Mouse (Mus musculus): ENCODE results near the gene Dlg2.

Dlg2 gene

GRCm38 (mm10) chr7:92105956-92106355 is 1629.5 kb downstream of the Dlg2 start:
- DNase-seq, result peak; percentile 71 to 76

DNA sequence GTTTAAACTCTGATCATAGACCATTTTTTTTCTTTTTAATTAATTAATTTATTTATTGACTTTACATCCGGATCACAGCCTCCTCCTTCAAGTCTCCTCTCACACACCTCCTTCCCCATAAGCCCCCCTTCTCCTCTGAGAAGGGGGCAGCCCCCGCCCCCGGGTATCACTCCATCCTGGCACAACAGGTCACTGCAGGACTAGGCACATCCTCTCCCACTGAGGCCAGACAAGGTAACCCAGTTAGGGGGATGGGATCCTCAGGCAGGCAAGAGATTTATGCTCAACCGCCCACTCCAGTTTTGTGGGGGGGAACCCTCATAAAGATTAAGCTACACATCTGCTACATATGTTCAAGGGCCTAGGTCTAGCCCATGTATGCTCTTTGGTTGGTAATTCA is 1636.6 kb downstream of the Dlg2 start:
- DNase-seq, result no peak

- DNase-seq, result no peak
Measured at GRCm38 (mm10) chr7:92115237-92115871, 1638.9 kb downstream of the Dlg2 start.

- no peak for DNase-seq
Measured at GRCm38 (mm10) chr7:92123276-92123675, 1646.8 kb downstream of the Dlg2 start.

- peak; percentile 88 for DNase-seq
Measured at GRCm38 (mm10) chr7:92125886-92126285, 1649.4 kb downstream of the Dlg2 start.

- DNase-seq, result no peak
Measured at GRCm38 (mm10) chr7:92134301-92134700, 1657.8 kb downstream of the Dlg2 start.

DNA sequence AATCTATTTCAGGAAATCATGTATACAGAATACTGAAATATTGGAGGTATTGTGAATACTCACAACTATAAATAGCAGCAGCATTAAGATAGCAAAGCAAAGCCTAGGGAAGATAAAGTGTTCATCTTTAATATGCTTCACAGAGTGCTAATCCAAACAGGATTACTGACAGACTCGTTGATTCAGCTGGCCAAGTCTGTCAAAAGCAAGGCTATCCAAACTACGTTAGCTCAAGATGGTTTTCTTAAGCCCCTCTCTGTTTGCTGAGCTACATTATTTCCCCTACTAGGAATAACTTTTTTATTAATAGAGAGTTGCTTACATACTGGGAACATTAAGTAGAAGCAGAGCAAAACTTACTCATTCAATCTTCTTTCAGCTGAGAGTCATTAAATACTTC is 1659.2 kb downstream of the Dlg2 start:
- no peak for DNase-seq

DNA sequence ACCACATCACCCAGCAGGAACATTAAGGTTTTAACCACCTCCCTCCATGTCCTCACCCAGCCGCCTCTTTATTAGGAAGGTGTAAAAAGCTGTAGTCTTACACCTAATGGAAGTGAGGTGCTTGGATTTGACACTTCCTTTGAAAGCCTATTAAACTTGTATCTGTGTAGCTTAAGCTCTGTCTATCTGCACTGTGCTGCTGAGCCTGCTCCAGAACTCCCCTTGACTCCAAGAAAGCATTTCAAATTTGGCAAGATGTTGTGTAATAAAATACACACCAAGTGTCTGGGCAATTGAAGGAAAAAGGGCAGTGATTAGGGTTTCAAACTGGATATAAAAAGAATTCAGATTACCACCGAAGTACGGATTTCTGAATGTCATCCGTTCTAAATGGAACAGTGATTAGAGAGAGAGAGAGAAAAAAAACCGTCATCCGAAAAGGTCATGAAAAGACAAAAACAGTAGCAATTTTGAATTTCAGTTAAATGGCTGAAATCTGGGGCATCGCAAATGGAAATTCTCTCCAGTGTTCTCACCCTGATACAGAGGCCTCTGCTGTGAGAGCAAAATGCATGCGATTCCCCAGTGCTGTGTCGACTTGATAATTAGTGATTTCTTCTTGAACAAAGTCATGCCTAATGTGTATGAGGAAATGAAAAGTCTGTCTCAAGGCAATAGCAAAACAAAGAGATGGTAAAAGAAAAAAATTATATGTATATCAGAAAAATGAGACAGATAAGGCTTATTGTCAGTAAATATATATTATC is 1663.8 kb downstream of the Dlg2 start:
- DNase-seq, result peak; percentile 7 to 16

DNA sequence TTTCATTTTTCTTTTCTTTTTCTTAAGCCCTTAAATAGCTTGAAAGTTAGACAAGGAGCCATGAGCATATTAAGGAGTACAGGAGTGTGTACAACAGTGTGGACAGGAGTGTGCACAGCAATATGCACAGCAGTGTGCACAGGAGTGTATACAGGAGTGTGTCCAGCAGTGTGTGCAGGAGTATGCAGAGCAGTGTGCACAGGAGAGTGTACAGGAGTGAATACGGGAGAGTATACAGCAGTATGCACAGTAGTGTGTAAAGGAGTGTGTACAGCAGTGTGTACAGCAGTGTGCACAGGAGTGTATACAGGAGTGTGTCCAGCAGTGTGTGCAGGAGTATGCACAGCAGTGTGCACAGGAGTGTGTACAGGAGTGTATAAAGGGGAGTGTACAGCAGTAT is 1671.0 kb downstream of the Dlg2 start:
- DNase-seq, result no peak

DNA sequence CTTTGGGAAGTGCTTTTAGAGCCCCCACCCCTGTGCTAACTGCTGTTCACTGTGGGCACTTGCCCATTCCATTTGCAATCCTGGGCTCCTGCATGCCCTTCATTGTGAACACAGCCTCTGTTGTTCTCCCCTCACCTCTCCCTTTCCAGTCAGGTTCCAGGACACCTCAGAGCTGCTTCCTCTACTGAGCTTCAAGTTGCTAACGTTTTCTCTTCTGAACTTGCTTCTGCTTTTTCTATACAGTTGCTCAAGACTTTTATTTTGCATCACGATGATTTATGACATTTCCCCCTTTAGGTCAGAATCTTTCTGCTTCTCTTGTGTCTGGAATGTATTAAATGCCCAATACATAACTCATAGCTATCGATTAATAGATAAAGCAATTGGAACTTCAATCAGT is 1674.3 kb downstream of the Dlg2 start:
- no peak for DNase-seq

DNA sequence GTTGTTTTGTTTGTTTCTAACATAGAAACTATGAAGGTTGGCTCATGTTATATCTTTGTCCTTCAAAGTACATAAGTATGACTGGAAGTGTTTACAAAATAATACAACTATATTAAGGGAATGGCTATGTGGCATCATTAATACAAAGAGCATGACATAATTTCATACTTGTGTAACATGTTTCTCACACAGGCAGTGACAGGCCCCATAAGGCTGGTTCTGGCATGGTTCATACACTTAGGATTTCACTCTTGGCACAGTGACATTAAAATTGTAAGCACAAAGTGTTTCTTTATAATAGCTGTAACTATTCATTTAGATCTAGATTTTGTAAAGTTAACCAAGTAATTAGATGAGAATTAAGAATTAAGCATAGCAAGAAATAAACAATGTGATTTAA is 1678.1 kb downstream of the Dlg2 start:
- DNase-seq, result peak in 1 of 2 experiments; percentile 11

DNA sequence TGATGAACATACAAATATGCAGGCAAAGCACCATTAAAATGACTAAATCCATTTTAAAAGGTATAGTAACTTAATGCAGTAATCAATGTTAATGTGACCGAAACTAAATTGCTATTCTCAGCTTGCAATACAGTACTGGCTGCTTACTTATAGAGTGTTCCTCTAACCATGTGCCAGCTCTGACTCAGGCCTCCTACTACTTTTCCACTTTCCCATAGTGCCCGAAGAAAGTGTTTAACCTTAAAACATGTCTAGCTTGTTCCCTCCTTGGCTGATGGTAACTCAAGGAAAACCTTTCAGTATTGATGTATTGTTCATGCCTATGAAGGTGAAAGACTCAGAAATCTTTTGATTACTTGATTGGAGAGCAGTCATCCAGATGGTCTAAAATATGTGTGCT is 1686.7 kb downstream of the Dlg2 start:
- no peak for DNase-seq

DNA sequence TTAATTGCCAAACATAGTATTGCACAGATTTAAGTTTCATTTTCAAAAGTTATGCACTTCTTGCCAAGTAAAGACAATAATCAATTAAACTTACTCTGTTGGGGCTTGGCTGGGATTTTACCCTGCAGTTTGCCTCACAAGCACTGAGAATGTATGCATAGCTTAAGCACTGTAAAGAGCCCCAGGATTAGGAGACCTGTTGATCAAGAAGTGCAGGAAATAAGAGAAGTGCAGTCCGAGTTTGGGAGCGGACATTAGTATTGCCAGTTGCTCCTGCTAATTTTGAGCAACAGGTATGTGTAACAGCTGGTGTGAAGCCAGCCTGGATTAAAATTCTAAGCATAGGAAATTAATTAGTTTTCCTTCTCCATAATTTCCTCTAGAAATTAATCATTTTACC is 1687.8 kb downstream of the Dlg2 start:
- DNase-seq, result no peak

DNA sequence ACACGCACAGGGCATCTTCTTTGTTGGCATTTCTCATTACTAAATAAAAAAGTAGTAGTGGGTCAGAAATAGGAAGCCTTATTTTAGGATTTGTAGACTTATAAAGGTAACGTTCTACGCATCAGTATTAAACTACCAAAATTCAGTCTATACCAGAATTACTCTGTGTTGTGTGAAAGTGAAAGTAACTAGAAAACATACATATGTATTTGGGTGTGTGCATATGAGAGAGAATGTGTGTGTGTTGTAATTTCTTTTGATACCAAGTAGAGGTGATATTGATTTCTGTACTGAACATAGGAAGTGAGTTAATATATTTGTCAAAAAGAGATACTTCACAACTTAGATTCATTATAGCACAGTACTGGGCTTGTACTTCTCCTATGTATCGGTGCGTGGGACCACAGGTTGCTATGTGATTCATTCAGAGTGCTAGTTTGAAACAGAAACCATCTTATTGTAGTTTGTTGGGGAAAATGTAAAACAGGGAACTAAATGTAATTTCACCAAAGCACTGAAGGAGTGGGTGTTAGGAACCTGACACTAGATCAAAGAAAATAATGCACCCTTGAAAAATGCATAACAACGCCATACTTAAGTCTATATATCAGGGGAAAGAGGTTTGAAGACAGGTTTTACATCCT is 1688.5 kb downstream of the Dlg2 start:
- no peak for DNase-seq

GRCm38 (mm10) chr7:92180029-92180428 is 1703.6 kb downstream of the Dlg2 start:
- DNase-seq, result no peak

DNA sequence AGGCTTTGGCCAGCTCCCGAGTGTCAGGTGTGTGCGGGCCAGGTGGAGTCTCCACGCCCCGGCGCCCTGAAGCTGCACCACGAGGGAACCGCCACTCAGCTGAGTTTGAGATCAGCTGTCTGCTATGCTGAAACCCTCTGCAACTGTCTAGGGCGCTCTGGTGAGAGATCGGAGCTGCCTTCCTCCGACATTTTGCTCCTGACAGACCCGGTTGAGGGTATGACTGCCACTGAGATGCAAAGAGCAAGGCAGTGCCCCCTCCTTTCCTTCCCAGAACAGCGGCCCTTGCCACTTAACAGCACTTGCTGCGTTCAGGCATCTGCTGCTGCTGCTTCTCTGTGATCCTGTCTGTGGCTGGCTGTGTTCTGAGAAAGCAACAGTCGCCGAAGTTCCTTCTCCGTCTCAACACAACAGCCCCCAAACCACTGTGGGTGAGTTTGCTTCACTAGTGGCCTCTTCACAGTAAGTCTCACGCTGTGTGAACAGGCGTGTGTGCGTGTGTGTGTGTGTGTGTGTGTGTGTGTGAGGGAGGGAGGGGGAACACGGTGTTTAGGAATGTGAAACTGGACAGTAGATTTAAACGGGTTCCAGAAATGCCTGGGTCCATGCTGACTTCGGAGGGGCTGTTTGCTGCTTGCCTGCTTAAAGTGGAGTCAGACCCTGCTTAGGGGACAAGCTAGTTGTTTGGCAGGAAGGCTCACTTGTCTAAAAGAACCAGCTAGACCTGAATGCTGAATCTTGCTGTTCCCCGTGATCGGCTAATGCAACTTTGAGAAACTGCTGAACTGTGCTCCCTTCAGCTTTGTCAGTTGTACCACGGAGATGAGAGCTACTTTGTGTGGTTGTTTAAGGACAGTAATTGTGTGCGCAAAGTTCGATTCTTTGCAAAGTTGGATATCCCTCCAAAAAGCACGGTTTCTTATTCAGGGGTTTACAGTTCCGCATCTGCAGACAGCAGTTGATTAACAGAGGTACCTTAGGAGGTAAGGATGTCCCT is 1704.4 kb downstream of the Dlg2 start:
- DNase-seq, result peak; percentile 30 to 46

GRCm38 (mm10) chr7:92181959-92182612 is 1705.6 kb downstream of the Dlg2 start:
- peak; percentile 16 to 22 for DNase-seq

- no peak for DNase-seq
Measured at GRCm38 (mm10) chr7:92184371-92185059, 1708.0 kb downstream of the Dlg2 start.

GRCm38 (mm10) chr7:92186341-92186740 is 1709.9 kb downstream of the Dlg2 start:
- no peak for DNase-seq

DNA sequence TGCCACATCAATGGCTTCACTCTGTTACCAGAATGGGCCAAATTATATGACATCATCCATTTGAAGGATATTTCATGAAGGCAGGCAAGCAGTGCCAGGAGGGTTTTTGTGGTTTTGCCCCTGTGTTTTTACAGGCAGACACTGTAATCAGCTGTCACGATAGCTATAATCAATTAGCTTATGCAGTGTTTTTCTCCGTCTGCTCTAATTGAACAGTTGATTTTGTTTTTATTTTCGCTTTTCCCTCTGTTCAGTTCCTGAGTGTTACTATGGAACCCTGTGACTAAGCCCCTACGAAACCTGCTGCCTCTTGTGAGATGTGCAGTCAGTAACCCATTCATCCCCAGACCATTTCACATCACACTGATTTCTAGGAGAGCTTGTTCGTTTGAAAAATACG is 1712.7 kb downstream of the Dlg2 start:
- no peak for DNase-seq

DNA sequence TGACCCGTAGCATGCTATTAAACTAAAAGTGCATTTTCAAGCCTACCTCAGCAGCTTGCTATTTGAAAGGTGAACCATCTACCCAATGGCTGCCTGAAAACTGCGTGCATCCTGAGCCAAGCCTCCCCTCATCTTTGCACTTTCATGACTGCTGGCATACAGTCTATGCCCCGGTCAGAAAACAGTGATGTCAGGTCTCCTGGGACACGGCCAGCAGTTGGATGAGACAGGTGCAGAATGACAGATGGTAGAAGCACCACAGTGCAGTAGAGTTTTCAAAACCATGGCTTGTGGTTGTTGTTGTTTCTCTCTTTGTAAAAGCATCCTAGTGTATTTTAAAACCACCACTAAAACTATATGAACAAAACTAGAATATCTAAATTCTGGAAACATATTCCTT is 1719.5 kb downstream of the Dlg2 start:
- peak; percentile 90 for DNase-seq

GRCm38 (mm10) chr7:92197621-92198020 is 1721.1 kb downstream of the Dlg2 start:
- peak; percentile 11 to 12 for DNase-seq

Data from cerebellum, postnatal 10 days (tissue).